Mouse (Mus musculus) left cerebral cortex, adult 2 months (tissue): Measurements from ENCODE around the gene Atn1. TPM values are rescaled to one million over a fixed set of nuclear protein-coding genes. Genes with fewer than 3 reads are reported as not detected.
A peak's percentile ranks its signal among the peaks of the same experiment; 100 is the strongest.

Experiments
- DNase-seq, 2 experiments: peaks; one replicate each; pipeline ENCODE4 v3.0.0; 2021 to 2022; ENCODE audit warnings: low spot score in 2 of 2, mixed read lengths in 1 of 2; ENCODE audit errors: extremely low spot score in 1 of 2
- H3K27ac ChIP-seq: fragments of 200-600 bp; 2 replicates; pipeline ENCODE4 v1.8.1; 2022
- H3K4me3 ChIP-seq: fragments of 200-600 bp; 2 replicates; pipeline ENCODE4 v1.8.1; 2022
- CTCF ChIP-seq: fragments of 200-600 bp; IDR thresholded peaks from 2 replicates; pipeline ENCODE4 v1.8.1; 2022; ENCODE audit warnings: antibody characterized with exemption, mild to moderate bottlenecking, moderate library complexity
- intact Hi-C: fragments of 180-260 bp; cut with DNase I; formaldehyde crosslinking; loops from one replicate; pipeline ENCODE4 v1.15.1; 2025
- total RNA-seq, 2 experiments: library from RNA; stranded (reverse); gene quantifications; 2 replicates each; pipeline ENCODE4 v1.2.3; 2021

The Atn1 gene
- total RNA-seq, 2 experiments from 2014 or later = 170 to 181 TPM

- intact Hi-C loops = loop anchor here (1.0 to 2.0 kb wide), 2 partner anchors 12 to 73 kb away; no protein-coding TSS in a partner anchor
- TF ChIP-seq CTCF = peak; percentile 99
Measured at GRCm38 (mm10) chr6:124745490-124746295, 10.6 kb downstream of the Atn1 start.

GRCm38 (mm10) chr6:124744755-124745321 is 11.5 kb downstream of the Atn1 start:
- intact Hi-C loops = loop anchor here (1.0 to 5.0 kb wide), 3 partner anchors 12 to 72 kb away; no protein-coding TSS in a partner anchor
- peak overlapping the region; percentile 60 for H3K4me3 ChIP-seq
- TF ChIP-seq CTCF = no peak
- peak overlapping the region; percentile 96 for H3K27ac ChIP-seq
- no peak for DNase-seq

More at GRCm38 (mm10) chr6:124745490-124746295, 10.6 kb downstream of the Atn1 start:
- peak overlapping the region; percentile 96 for H3K27ac ChIP-seq
- H3K4me3 ChIP-seq = peak overlapping the region; percentile 60
- peak; percentile 95 to 97 for DNase-seq

GRCm38 (mm10) chr6:124743647-124744046 is 12.7 kb downstream of the Atn1 start:
- no peak overlapping the region for H3K4me3 ChIP-seq
- intact Hi-C loops = loop anchor here (2.0 to 5.0 kb wide), 2 partner anchors 41 to 71 kb away; no protein-coding TSS in a partner anchor
- DNase-seq = no peak
- no peak for TF ChIP-seq CTCF
- no peak overlapping the region for H3K27ac ChIP-seq

GRCm38 (mm10) chr6:124742839-124743514 is 13.3 kb downstream of the Atn1 start:
- intact Hi-C loops = loop anchor here (5.0 kb wide), 1 partner anchor 41 kb away; no protein-coding TSS in a partner anchor
- Histone ChIP-seq H3K27ac (no peak overlapping the region), H3K4me3 (no peak overlapping the region)
- DNase-seq = no peak
- no peak for TF ChIP-seq CTCF

GRCm38 (mm10) chr6:124741842-124742241 is 14.5 kb downstream of the Atn1 start:
- Histone ChIP-seq H3K27ac (peak overlapping the region; percentile 99), H3K4me3 (peak overlapping the region; percentile 64)
- intact Hi-C loops = loop anchor here (2.0 to 5.0 kb wide), 2 partner anchors 40 to 79 kb away; partner anchors contain the start of gene Lpcat3
- no peak for TF ChIP-seq CTCF
- no peak for DNase-seq

- intact Hi-C loops = loop anchor here (1.0 to 5.0 kb wide), 4 partner anchors 29 to 171 kb away; partner anchors contain the start of genes C1rb, Emg1, Lpcat3 and Phb2
- peak; percentile 85 to 87 for DNase-seq
- Histone ChIP-seq H3K4me3 (peak within 1 kb of the TSS; percentile 64), H3K27ac (peak within 1 kb of the TSS; percentile 99)
- no peak for TF ChIP-seq CTCF
Measured at GRCm38 (mm10) chr6:124740888-124741761, 15.2 kb downstream of the Atn1 start, which contains the start of gene Grcc10. Gene Grcc10, minus strand, starts transcription at chr6:124741374.

GRCm38 (mm10) chr6:124740211-124740887 is 16.0 kb downstream of the Atn1 start:
- DNase-seq = peak in 1 of 2 experiments; percentile 60
- H3K27ac ChIP-seq = peak overlapping the region; percentile 99
- TF ChIP-seq CTCF = peak; percentile 65
- intact Hi-C loops = loop anchor here (1.0 to 5.0 kb wide), 4 partner anchors 28 to 170 kb away; partner anchors contain the start of genes C1rb, Emg1, Lpcat3 and Phb2
- peak overlapping the region; percentile 64 for H3K4me3 ChIP-seq

GRCm38 (mm10) chr6:124739231-124739796 is 17.0 kb downstream of the Atn1 start:
- Histone ChIP-seq H3K27ac (peak overlapping the region; percentile 99; the same call in 1 of the 2 replicates), H3K4me3 (no peak overlapping the region)
- no peak for TF ChIP-seq CTCF
- intact Hi-C loops = no loop called here
- DNase-seq = no peak

GRCm38 (mm10) chr6:124738511-124739023 is 17.8 kb downstream of the Atn1 start, which contains the start of gene Ptpn6:
Gene Ptpn6, minus strand, starts transcription at chr6:124738714.
- Histone ChIP-seq H3K4me3 (no peak within 1 kb of the TSS), H3K27ac (peak within 1 kb of the TSS; percentile 99; the same call in 1 of the 2 replicates)
- TF ChIP-seq CTCF = no peak
- intact Hi-C loops = no loop called here
- DNase-seq = no peak

GRCm38 (mm10) chr6:124737040-124737439 is 19.3 kb downstream of the Atn1 start:
- H3K4me3 ChIP-seq = no peak overlapping the region
- TF ChIP-seq CTCF = no peak
- H3K27ac ChIP-seq = no peak overlapping the region; the same call in 1 of the 2 replicates
- DNase-seq = no peak
- intact Hi-C loops = no loop called here
